Mouse (Mus musculus): ENCODE measurements around the gene Yae1d1. TPM values are rescaled to one million over a fixed set of nuclear protein-coding genes. Genes with fewer than 3 reads are reported as not detected.
"Not testable (repeated sequence)": the region's sequence is repeated elsewhere in the genome, so short reads cannot be mapped to it uniquely, and the experiment has no call there.

The Yae1d1 gene
- 10 to 100 TPM; 18.9 to 27.5 (median 23.6) TPM for total RNA-seq (2022)

DNA sequence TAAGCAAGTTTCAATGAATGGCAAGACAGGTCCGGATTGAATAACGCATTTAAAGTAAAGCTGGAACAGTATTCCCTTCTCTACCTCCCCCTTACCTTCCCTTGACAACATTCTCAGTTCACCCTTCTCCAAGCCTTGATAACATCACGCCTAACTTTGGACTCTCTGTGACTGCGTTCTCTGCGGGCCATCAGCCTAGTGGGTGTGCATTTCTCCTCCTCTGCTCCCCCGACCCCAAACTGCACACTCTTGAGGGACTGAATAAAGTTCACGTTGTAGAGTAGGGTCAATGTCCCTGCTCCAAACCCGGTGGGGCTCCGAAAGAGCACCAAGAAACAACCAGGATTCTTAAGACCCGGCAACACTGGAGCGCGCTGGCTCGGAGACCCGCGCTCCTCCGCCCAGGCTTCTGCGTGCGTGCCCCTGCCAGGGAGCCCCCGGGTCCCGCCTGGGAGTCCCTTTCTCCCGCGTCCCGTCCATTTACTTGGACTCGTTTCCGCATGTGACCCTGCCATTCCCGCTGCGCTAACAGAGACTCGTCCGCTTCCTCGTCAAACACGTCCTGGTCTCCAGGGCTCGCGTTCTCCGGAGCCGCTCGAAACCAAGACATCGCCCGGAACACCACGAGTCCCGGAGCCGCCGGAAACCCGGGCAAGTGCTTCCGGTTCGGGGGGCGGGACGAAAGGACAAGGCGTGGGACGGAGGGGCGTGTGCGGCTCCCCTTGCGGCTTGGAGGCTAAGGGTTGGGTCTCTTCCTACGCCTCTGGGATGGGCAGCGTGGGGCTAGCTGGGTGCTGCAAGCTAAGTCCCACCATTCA is at the start of gene Yae1d1:
Gene Yae1d1 (minus strand): TSS at position 653 of the 818 bp plus-strand sequence.
- peak; percentile 81 to 87 for DNase-seq (ENCODE audit: low spot score in 2 of 2)

DNA sequence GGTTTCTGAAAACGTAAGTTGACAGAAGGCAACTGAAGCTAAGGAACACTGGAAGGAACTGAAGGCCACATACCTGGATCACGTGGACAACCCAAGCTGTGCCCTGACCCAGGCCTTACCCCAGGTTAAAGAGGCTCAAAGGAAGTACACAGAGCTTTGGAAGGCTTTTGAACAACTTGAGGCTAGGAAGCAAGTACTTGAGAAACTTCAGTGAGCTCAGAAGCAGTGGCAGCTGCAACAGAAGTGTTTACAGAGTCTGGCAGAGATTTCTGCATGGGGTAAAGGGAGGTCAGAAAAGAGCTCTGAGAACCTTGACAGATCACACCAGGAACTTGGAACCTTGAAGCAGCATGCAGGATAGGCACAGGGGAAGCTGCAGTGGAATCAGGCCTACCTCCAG is 45.7 kb upstream of the Yae1d1 start:
- no peak for DNase-seq (ENCODE audit: low spot score in 2 of 2)

DNA sequence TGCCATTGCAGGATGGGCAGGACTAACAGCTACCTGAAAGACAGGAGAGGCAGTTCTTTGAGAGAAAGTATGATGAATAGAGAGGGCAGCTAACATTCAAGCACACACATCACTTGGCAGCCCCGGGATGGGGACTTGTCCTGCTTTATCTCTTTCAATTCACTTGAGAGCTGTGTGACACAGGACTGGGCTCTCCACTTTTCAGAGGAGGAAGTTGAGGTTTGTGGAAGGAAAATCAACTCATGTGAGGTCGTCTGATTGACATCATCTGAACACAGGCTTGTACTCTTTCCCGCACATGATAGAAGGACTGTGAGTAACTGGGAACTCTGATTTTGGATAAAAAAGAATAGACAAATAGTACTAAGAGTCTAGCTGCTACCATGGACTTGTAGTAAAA is 23.5 kb upstream of the Yae1d1 start:
- no peak for DNase-seq (ENCODE audit: low spot score in 2 of 2)

DNA sequence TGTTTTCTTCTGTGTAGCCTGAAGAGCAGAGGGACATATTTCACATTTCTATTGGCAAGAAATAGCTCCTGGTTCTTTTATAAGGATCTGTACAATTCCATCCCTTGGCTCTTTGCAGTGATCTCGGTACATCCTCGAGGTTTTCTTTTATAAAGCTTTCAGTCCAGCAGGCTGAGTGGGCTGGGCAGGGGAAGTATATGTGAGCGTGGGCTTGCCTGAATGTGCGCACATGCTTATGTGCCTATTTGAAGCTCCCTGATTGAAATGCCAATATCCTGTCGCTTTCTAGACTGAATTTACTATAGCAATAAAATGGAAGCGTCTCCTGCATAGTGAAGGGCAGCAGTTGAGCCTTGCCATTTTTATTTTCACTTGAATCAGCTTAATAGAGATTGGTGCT is 20.1 kb upstream of the Yae1d1 start:
- peak in 1 of 2 experiments; percentile 9 for DNase-seq (ENCODE audit: low spot score in 2 of 2)

DNA sequence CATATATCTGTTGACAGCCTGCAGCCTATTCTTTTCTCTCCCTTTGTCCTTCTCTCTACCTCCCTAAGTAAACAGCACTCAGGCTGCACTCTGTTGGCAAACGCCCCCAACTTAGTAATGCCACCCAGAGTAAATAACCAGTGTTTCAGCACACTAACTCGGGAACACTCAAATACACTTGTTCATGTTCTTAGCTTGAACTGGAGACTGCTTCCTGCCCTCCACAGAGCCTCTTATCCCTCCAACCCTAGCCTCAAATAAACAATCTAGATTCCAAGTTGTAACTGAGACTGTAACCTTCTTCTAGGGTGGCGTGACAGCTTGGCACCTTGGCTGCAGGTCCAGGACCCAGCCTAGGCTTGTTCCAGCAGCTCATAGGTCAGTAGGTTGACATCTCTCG is 17.9 kb upstream of the Yae1d1 start:
- DNase-seq (ENCODE audit: low spot score in 2 of 2): no peak

DNA sequence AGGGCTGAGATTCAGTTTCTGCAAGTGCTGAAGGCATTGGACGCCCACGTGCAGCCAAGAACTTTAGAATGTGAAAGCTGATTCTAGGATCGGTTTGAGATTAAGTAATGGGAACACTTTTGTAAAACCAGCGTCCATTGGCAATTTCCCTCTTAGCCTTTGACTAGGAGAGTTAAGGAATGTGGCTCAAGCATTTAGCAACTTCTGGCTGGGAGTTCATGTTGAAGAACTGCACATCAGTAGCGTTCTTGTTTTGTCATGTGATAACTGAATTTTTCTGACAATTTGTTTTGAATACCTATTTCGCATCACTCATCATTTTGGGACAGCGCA is 332 bp upstream of the Yae1d1 start:
- no peak for DNase-seq (ENCODE audit: low spot score in 2 of 2)

DNA sequence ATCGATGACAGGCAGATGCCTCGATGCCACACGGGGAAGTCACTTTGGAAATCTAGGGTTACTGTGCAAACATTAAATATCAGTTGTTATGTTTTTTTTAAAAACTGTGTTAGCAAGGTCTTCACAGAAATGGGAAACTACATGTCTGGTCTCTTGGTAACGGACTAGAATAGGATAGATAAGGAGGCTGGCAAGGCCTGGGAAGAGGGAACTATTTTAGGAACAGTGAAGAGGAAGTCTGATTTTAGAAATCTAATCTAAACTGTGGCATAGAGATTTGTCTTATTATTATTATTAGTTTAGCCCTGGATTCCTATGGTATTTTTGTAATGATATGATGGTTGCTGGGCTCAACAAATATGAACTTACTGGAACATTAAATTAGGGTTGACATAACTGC is 1.1 kb downstream of the Yae1d1 start:
- no peak for DNase-seq (ENCODE audit: low spot score in 2 of 2)

DNA sequence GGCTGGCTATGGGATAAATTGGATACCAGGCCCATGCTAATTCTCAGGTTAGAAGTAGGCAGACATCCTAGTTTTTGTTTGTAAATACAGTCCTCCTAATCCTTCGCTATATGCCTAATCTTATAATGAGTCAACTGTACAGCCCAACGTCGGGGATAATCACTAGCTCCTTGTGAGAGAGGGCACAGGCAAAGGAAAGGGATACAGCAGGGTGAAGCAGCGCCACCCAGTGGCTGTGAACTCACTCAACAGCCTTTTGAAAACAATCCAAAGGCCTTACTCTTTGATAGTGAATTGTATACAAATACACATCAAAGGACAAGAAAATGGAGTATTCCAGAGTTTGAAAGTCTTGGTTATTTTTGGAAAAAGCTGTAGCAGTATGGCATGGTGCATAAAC is 10.0 kb downstream of the Yae1d1 start:
- peak; percentile 15 to 28 for DNase-seq (ENCODE audit: low spot score in 2 of 2)

DNA sequence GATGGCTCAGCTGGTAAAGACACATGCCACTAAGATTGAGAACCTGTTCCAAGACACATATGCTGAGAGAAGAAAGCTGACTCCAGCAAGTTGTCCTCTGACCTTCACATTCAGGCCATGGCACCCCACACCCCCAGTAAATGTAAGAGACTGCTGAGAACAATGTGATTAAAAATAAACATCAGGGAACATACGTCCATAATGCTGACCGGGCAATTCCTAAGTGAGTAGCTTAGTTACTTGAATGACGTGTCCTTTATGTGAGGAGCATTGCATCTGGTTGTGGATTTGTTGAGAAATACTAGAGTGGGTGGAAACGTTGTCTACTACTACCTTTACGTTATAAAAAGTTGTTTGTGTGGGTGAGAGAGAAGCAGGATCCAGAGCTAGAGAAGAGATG is 10.5 kb downstream of the Yae1d1 start:
- DNase-seq (ENCODE audit: low spot score in 2 of 2): no peak

DNA sequence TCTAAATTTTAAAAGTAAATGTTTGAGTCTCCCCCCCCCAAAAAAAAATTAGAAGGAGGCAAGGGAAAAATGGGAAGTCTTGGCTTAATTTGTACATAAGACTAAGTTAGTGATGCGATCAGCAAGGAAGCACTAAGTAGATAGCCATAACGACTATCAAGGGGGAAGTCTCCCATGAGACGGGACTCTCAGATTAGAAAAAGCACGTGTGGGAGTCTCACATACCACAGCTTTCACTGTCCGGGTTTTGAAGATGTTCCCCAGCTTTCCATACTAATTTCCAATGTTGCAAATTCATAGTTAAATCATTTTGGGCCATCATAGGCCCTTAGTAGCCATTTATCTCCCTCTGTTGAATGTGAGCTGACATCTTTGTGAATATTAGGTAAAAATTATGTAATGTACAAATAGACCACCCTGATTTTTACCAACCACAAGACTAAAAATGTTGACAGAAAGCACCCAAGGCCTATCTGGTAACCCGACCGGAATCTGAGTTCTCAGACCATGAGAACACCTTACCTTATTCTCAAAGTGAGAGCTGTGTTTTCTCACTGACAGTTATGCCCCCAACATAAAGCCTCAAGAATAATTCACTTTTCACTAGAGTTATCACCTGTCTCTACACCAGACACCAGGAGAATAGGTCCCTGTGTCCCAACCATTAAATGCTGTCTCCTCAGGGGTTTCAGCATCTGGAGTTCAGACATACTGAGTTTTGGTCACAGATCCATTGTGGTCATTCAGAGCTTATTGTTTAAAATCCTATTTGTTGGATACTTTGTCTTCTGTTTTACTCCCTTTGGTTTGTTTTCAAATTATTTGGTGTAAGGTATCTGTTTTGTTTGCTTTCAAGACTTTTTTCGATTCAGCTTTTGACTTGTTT is 16.1 kb downstream of the Yae1d1 start:
- DNase-seq (ENCODE audit: low spot score in 2 of 2): no peak

DNA sequence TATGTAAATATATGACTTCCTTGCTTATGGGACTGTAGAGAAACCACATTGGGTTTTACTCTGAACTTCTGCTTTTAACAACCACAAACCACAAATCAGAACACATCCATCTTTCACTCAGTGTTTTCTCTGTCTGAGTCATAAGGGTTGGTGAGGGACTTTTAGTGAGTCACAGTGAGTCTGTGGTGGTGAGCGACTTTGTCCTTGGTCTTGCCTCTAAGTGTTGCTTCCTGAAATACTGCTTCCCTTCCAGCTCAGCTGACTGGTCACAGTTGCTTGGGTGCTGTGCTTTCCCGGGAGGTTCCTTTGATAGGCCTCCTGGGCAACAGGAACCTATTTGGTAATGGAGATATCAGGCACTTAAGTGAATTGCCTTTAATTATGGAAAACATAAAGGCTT is 17.3 kb downstream of the Yae1d1 start:
- no peak for DNase-seq (ENCODE audit: low spot score in 2 of 2)

DNA sequence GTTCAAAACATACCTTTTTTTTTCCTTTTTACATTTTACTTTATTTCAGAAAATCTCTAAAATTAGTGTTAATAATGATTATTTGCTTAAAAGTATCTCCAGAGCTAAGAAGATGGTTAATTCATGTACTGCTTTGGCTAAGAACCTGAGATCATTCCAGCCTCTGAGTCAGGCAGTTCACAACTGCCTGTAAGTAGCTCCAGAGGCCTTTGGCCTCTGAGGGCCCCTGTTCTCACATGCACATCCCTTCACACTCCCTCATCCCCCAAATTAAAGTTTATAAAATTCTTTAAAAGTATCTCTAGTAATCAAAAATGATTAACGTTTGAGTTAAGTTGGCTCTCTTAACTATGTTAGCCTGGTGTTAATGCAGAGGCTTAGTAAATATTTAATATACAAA is 17.7 kb downstream of the Yae1d1 start:
- DNase-seq (ENCODE audit: low spot score in 2 of 2): no peak

DNA sequence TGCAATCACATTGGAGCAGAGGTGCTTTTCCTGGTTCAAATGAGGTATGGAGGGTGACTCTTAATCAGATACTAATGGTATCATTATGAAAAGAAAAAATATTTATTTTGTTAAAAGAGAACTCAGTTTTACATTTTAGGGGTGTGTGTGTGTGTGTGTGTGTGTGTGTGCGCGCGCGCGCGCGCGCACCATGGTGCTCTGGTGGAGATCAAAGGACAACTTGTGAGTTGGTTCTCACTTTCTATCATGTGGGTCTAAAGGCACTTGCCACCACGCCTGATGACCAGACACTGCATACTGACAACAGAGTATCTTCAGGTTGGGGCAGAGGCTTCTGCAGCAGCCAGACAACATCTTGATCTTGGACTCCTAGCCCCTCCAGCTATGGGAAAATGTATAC is 18.4 kb downstream of the Yae1d1 start:
- no peak for DNase-seq (ENCODE audit: low spot score in 2 of 2)

DNA sequence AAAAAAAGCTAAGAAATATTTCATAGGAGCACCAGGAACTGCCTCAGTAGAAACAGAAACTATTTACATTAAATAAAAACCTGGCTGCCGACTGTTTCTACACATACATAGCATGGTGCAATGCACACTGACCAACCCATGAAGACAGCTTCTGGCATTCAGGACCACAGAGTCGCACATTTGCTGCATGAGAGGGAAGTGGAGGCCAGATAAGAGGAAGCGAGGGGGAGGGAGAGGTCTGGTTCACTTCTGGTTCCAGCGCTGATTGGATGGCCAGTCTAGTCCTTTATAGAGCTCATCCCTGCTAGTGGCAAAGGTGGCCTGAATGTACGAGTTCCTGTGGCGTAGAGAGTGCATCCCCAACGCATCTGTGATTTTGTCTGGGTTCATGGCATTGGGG is 32.5 kb downstream of the Yae1d1 start:
- no peak for DNase-seq (ENCODE audit: low spot score in 2 of 2)

DNA sequence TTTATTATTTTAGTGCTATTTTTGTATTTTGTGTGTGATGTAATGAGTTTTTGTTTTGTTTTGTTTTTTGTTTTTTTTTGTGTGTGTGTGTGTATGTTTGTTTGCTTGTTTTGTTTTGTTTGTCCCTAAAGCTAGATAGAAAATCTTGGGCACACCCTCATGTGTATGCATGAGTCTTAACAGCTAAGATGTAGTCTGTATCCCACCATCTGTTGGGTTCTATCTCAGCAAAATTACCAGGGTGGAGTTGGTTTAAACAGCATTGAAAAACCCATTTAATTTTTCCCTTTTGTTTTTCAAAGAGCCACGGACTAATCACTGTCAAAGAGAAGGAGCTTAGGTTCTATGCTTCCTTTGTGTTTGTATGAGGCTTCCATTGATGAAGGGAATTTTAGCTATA is 38.9 kb downstream of the Yae1d1 start:
- no peak for DNase-seq (ENCODE audit: low spot score in 2 of 2)

DNA sequence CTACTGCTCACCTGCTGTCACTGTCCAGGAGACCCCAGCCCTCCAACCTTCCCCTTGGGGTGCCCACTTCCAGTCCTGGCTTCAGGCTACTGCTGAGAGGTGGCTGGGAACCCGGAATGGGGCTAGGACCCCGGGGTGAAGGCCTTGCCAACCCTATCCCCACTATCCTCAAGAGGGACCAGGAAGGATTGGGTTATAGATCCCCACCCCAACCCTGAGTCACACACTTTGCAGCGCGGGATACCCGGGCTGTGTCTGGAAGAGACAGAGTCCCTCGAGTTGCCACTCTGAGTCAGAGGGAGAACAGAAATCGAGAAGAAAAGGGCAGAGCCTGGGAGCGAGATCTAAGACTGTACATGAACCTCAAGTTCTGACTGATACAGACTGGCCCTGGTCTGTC is 42.6 kb downstream of the Yae1d1 start:
- not testable (repeated sequence) for DNase-seq (ENCODE audit: low spot score in 2 of 2)

DNA sequence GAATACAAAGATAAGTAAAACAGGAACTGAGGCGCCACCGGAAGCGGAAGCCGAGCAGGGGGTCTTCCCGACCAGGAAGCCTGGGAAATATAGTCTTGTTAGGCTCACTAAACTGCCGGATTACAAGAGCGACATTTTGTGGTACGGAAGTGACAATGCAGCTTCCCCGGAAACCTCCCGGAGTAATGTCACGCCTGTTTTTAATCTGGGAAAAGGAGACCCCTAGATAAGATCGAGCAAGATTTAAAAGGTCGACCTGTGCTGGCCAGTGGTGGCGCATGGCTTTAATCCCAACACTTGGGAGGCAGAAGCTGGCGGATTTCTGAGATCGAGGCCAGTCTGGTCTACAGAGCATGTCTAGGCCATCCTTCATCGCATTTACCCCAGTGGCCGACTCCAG is 43.6 kb downstream of the Yae1d1 start:
- DNase-seq (ENCODE audit: low spot score in 2 of 2): no peak

DNA sequence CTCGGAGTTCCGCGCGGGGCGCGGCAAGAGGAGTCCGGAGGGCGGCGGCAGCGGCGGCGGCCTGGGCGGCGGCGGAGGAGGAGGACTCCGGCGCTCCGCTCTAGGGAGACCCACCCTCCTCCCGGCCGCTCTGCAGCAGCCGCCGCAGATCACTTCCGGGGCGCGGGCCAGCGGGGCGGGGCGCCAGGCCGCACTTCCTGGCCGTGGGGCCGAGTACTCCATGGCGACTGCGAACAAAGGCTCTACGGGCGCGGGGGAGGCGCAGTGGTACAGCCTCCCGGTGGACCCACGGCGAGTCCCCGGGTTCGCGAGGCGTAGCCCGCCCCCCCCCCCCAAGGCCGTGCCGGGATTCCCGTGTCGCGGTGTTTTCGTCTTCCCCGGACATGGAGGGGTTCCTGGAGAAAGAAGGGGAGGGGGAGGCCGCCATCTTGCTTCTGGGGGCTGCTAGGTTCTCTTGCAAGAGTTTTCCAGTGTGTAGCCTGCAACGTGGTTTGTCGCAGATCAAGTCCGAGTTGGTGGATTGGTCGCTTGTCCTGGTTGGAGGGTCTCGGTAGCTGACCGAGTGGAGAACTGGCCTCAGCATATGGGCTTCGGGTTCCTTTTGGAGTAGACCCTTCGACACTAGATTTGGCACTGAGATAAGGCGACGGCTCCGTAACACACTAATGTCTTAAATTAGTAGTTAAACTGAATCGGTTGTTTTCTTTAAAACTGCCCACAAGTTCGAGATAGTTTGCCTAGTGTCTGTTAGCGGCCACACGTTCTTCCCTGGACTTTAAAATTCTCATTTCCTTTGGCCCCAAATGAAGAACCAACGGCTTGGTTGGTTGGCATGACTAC is 48.9 kb downstream of the Yae1d1 start, which contains the start of gene Rala:
Gene Rala (minus strand): TSS at position 162 of the 840 bp plus-strand sequence.
- peak; percentile 86 to 93 for DNase-seq (ENCODE audit: low spot score in 2 of 2)

DNA sequence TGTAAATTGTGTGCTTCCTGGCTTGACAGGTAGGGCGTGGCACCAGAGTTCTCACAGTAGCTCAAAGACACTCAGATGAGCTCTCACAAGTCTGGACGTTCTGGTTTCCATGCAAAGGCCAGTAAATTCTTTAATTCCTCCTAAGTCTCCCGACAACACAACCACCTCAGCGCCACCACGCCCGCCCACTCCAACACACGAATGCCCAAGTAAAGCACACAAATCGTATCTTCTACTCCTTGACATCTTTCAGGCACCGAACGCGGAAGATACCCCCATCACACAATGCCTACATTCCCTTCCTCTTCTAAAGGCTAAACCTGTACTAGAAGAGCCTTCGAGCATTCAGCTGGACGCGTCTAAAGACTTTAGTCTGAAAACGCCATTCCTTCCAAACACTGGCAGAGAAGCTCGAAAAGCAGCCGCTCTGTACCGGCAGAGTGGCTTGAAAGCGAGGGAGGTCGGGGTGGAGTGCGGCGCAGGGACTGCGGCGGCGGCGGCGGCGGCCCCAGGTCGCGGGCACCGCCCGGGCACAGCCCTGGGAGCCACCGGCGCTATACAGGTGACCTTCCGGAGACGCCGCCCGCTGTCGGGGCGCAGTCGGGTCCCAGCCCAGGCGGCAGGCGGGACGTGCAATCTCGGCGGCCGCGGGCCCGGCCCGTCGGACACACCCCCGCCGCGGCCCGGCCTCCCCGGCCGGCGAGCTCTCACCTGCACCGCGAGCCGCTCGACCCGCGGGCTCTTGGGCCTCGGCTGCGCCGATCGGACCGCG is 49.7 kb downstream of the Yae1d1 start:
- DNase-seq (ENCODE audit: low spot score in 2 of 2): peak in 1 of 2 experiments; percentile 23

DNA sequence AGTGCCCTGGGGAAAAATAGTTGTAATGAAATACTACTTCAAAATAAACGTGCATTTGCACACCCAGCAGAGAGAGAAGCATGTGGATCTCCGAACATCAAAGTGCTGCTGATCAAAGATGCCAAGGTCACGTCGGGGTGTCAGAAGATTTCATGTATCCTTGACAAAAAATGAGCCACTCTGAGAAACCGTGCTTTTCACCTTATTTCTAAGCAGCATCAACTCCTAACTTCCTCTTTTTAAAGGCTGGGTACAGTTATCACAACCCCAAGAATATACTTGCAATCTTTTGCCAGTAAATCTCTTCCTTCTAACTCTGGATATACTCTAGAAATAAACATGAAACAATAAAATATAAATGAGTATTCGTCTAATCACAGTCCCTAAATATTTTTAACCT is 50.8 kb downstream of the Yae1d1 start:
- no peak for DNase-seq (ENCODE audit: low spot score in 2 of 2)
